Mouse (Mus musculus) left cerebral cortex, adult 9 months (tissue): ENCODE measurements at regions not wholly inside any gene's neighbourhood (a gene's known extent, or its start where the extent isn't known, plus 50 kb on each side); places are given as distances from the start of the nearest gene placed in this dataset.

Source experiments
- DNase-seq, 2 experiments: peaks; one replicate each; pipeline ENCODE4 v3.0.0; 2022; ENCODE audit warnings: low spot score in 2 of 2

GRCm38 (mm10) chr8:87019795-87020194, 134.7 kb upstream of the N4bp1 start:
- peak in 1 of 2 experiments; percentile 4 for DNase-seq

DNA sequence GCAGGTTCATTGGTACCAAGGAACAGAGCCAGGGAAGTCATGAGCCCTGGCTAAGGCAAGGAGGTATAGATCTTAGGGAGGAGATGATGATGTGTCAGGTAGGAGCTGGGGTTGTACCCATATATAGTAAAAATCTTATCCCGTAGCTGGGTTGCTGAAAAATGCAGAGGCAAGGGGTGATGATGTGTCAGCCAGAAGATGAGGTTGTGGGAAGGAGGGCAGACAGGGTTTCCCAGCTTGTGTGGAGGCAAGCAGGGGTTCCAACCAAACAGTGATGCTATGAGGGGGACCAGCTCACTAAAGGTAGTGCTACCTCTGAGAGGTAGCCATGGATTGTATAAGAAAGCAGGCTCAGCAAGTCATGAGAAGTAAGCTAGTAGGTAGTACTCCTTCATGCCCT, 90.5 kb upstream of the N4bp1 start:
- no peak for DNase-seq

DNA sequence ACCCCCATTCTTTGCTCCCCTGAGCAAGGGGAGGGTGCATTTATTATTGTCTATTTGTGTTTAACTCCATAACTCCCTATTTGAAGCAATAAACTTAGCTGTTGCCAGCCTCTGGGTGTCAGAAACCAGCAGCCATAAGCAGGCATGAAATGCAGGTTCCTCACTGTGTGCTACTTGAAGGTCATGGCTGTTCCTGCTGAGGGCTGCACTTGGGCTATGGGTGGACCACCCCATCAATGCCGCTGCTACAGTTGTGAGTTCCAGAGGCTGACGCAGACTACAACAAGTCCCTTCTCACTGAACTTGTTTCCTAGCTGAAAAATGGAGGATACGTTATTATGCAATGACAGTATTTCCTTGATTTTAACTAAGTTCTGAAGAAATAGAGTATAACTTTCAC, 86.7 kb upstream of the N4bp1 start:
- DNase-seq = no peak

GRCm38 (mm10) chr8:86969051-86969450, 84.0 kb upstream of the N4bp1 start:
- DNase-seq = no peak

GRCm38 (mm10) chr8:86967891-86968311, 82.8 kb upstream of the N4bp1 start:
- no peak for DNase-seq

DNA sequence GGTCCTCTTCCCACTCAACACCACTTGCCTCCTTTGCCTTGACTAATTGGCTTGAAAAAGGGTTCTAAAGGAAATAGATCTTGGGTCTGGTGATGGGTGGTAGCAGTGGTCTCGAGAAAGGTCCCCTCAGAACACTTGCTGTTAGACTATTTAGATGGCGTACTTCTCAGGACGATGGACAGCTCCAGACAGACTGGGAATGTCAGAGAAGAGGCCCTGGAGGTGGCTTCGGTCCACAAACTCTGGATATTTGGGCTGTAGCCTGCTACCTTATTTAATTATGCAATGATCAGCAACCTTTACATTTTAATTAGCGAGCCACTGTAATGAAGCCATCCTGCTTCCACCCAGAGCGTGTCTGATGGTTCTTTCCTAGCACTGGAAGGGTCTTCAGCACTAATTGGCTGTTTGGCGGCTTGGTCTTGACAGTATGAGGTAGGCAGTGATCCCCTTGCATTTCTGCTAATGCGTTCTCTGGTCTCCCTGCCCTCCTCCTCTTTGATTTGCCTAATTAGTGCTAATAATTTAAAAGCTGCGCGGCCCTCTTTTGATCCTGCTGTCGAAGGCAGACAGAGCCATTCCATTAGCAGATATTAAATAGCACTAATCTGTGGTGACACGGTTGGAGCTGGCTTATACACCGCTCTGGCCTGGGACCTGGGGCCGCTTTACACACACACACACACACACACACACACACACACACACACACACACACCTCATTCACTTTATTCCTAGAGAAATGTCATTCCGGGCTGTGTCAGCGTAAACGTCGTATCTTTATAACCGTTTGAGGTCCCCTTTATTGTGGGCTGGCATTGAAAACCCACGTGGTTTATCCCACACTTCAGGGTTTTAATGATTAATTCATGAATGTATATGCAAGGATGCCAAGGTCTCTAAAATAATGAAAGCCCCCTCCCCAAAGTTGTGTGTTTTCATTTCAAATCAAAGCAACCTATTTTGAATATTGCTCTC, 76.4 kb upstream of the N4bp1 start:
- no peak for DNase-seq
